Mouse (Mus musculus): ENCODE results near the gene Slc38a4. TPM values are rescaled to one million over a fixed set of nuclear protein-coding genes. Genes with fewer than 3 reads are reported as not detected.
A peak's percentile ranks its signal among the peaks of the same experiment; 100 is the strongest.

Gene Slc38a4
- polyA plus RNA-seq, 2 experiments = 80.0 to 118 TPM

DNA sequence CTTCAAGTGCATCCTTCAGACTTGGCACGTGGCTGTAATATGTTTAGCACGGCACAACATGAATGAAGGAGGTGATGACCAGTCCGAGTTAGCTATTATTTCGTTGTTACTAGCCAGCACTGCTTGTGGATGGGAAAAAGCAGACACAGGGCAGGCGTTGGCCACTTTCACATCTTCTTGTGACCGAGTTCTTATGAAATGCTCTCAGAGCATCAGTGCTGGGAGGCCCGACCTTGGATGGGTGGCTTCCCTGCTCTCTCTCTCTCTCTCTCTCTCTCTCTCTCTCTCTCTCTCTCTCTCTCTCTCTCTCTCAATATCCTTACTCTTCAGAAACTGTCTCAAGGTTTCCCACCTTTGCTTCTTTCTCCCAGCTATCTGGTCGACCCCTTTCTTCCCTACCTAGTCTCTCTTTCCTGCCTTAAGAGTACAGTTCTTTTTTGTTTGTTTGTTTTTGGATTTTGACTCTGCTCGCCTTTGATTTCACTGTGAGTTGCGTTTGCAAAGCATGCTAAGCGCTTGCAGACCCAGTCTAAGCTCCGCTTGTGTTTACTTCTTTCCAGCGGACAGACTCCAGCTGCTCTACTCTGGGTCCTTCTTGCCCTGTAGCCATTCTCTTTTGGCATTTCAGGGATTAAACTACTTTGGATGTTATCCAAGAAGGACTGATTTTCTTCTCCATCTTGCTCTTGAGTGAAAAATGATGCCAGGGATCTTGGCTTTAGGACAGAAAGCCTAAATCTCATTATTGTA is 72.0 kb downstream of the Slc38a4 start:
- WGBS = 86% methylated on average over 13 of the region's 13 CpGs
- no peaks in the 10 kb centered on the region for H3K9me3 ChIP-seq (ENCODE audit: control insufficient read depth, low read length)
- no peak overlapping the region for H3K4me3 ChIP-seq (replicated peaks; ENCODE audit: low read length)
- ATAC-seq (ENCODE audit: low FRiP score, low read depth) = no peak
- peak; percentile 42 for DNase-seq (ENCODE audit: low spot score)
- TF ChIP-seq POLR2A (IDR thresholded peaks at IDR 0.05; ENCODE audit: borderline replicate concordance, extremely low read depth, insufficient read depth, insufficient read length) = no peak
- no peak overlapping the region for H3K4me2 ChIP-seq (replicated peaks; ENCODE audit: low read depth, low read length, severe bottlenecking)
- H3K4me1 ChIP-seq (ENCODE audit: control insufficient read depth, insufficient read depth, low read length) = no peaks in the 10 kb centered on the region
- no peaks in the 10 kb centered on the region for H3K36me3 ChIP-seq (ENCODE audit: control insufficient read depth, insufficient read depth, low read length)
- H3K27ac ChIP-seq (replicated peaks; ENCODE audit: low read depth, low read length) = no peak overlapping the region
- no peak overlapping the region for H3K9ac ChIP-seq (ENCODE audit: low read depth, low read length, severe bottlenecking)
- no peaks in the 10 kb centered on the region for H3K27me3 ChIP-seq (ENCODE audit: control insufficient read depth, insufficient read depth, low read length)

DNA sequence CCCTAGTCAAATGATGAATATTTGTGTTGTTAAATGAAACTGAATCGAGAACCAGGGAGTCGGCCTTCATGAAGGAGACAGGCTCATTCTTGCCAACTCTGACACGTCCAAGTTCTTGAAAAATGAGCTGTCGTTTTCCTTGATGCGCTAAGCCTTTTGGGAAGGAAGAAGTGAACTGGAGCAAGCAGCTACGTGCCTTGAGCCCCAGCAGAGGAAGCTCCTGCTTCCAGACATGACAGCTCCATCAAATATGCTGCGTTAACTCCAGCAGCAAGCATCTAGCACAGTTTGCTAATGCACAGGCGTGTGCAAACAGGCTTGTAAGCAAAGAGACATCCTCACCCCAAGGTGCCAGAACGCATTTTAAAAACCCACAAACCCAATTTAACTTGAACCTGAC is 80.6 kb downstream of the Slc38a4 start:
- H3K9ac ChIP-seq (ENCODE audit: low read depth, low read length, severe bottlenecking) = no peak overlapping the region
- TF ChIP-seq POLR2A (IDR thresholded peaks at IDR 0.05; ENCODE audit: borderline replicate concordance, extremely low read depth, insufficient read depth, insufficient read length) = no peak
- DNase-seq (ENCODE audit: low spot score) = peak; percentile 45

DNA sequence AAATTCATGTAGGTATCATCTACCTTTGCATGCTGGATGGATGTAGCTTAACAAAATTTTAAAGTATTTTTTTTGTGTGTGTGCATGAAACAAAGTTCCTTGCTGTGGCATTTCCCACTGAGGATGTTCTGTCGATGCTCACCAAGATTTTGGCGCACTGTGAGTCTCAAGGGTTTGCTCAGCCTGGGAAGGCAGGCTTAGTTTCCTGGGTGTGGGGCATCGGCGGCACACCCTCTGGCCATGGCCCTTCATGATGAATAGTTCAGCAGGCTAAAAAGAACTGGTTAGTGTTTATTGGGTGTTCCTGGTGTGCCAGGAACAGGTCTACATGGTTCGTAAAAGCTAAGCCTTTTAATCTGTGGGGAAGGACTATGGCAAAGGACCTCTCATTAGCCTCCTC is 81.6 kb downstream of the Slc38a4 start:
- Histone ChIP-seq H3K4me3 (replicated peaks; ENCODE audit: low read length) (no peak overlapping the region), H3K4me1 (ENCODE audit: control insufficient read depth, insufficient read depth, low read length) (no peaks in the 10 kb centered on the region), H3K4me2 (replicated peaks; ENCODE audit: low read depth, low read length, severe bottlenecking) (no peak overlapping the region), H3K9me3 (ENCODE audit: control insufficient read depth, low read length) (no peaks in the 10 kb centered on the region), H3K27me3 (ENCODE audit: control insufficient read depth, insufficient read depth, low read length) (no peaks in the 10 kb centered on the region), H3K27ac (replicated peaks; ENCODE audit: low read depth, low read length) (no peak overlapping the region), H3K9ac (ENCODE audit: low read depth, low read length, severe bottlenecking) (no peak overlapping the region), H3K36me3 (ENCODE audit: control insufficient read depth, insufficient read depth, low read length) (no peaks in the 10 kb centered on the region)
- DNase-seq (ENCODE audit: low spot score) (no peak), ATAC-seq (ENCODE audit: low FRiP score, low read depth) (no peak)
- 67% methylated on average over 5 of the region's 5 CpGs for WGBS
- no peak for TF ChIP-seq POLR2A (IDR thresholded peaks at IDR 0.05; ENCODE audit: borderline replicate concordance, extremely low read depth, insufficient read depth, insufficient read length)

More for the DNA sequence above, 80.6 kb downstream of the Slc38a4 start:
- H3K4me3 ChIP-seq (replicated peaks; ENCODE audit: low read length) = no peak overlapping the region
- H3K4me2 ChIP-seq (replicated peaks; ENCODE audit: low read depth, low read length, severe bottlenecking) = no peak overlapping the region
- H3K4me1 ChIP-seq (ENCODE audit: control insufficient read depth, insufficient read depth, low read length) = no peaks in the 10 kb centered on the region
- no peaks in the 10 kb centered on the region for H3K27me3 ChIP-seq (ENCODE audit: control insufficient read depth, insufficient read depth, low read length)
- no peaks in the 10 kb centered on the region for H3K9me3 ChIP-seq (ENCODE audit: control insufficient read depth, low read length)
- H3K36me3 ChIP-seq (ENCODE audit: control insufficient read depth, insufficient read depth, low read length) = no peaks in the 10 kb centered on the region
- ATAC-seq (ENCODE audit: low FRiP score, low read depth) = no peak
- H3K27ac ChIP-seq (replicated peaks; ENCODE audit: low read depth, low read length) = no peak overlapping the region
- 56% methylated on average over 9 of the region's 9 CpGs for WGBS

DNA sequence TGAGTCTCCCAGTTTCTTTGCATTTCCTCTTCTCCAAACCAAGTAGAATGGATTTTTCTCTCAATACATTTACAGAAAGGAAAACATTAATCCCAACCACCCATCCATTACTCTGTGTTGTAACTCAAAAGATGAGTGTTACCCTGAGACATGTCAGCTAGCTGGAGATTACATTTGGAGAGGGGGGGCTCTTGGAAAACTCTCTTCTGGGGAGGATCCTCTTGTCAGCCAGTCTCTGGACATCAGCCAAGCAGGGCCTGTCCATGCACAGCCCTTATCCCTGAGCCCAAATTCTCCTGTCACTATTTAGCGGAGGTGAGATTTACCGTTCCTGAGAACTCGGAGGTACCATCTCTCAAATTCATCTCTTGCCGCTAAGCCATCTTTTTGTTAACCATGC is 82.4 kb downstream of the Slc38a4 start:
- WGBS = 77% methylated on average over 4 of the region's 4 CpGs
- TF ChIP-seq POLR2A (IDR thresholded peaks at IDR 0.05; ENCODE audit: borderline replicate concordance, extremely low read depth, insufficient read depth, insufficient read length) = no peak
- Histone ChIP-seq H3K4me3 (replicated peaks; ENCODE audit: low read length) (no peak overlapping the region), H3K4me2 (replicated peaks; ENCODE audit: low read depth, low read length, severe bottlenecking) (no peak overlapping the region), H3K27me3 (ENCODE audit: control insufficient read depth, insufficient read depth, low read length) (no peaks in the 10 kb centered on the region), H3K9me3 (ENCODE audit: control insufficient read depth, low read length) (no peaks in the 10 kb centered on the region), H3K9ac (ENCODE audit: low read depth, low read length, severe bottlenecking) (no peak overlapping the region), H3K27ac (replicated peaks; ENCODE audit: low read depth, low read length) (no peak overlapping the region), H3K4me1 (ENCODE audit: control insufficient read depth, insufficient read depth, low read length) (no peaks in the 10 kb centered on the region), H3K36me3 (ENCODE audit: control insufficient read depth, insufficient read depth, low read length) (no peaks in the 10 kb centered on the region)
- no peak for DNase-seq (ENCODE audit: low spot score)
- ATAC-seq (ENCODE audit: low FRiP score, low read depth) = no peak

DNA sequence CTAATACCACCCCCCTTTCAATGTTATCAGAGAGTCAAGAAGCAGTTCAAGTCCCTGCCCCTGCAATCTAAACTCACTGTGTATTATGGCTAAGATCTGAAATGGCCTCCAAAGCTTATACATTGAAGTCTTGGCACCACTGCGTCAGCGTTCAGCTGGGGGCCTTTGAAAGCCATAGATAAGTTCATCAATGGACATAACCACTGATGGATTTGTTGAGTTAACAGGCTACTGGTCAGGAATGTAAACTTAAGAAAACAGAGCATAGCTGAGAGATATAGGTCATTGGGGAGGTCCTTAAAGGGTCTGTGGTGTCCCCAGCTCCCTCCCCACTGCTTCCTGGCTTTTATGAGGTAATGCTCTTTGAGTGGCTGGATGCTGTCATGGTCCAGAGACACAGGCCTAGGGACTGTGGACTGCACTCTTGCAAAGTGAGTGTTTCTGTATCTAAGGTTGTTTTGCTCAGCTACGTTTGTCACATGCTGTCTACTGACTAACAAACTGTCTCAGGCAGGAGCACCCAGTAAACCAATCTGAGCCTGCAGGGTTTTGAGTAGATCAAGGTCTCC is 83.0 kb downstream of the Slc38a4 start:
- H3K9ac ChIP-seq (ENCODE audit: low read depth, low read length, severe bottlenecking) = no peak overlapping the region
- H3K9me3 ChIP-seq (ENCODE audit: control insufficient read depth, low read length) = no peaks in the 10 kb centered on the region
- no peak for TF ChIP-seq POLR2A (IDR thresholded peaks at IDR 0.05; ENCODE audit: borderline replicate concordance, extremely low read depth, insufficient read depth, insufficient read length)
- no peak overlapping the region for H3K27ac ChIP-seq (replicated peaks; ENCODE audit: low read depth, low read length)
- H3K27me3 ChIP-seq (ENCODE audit: control insufficient read depth, insufficient read depth, low read length) = no peaks in the 10 kb centered on the region
- H3K4me3 ChIP-seq (replicated peaks; ENCODE audit: low read length) = no peak overlapping the region
- H3K36me3 ChIP-seq (ENCODE audit: control insufficient read depth, insufficient read depth, low read length) = no peaks in the 10 kb centered on the region
- no peak overlapping the region for H3K4me2 ChIP-seq (replicated peaks; ENCODE audit: low read depth, low read length, severe bottlenecking)
- no peak for ATAC-seq (ENCODE audit: low FRiP score, low read depth)
- WGBS = 84% methylated on average over 3 of the region's 3 CpGs
- no peak for DNase-seq (ENCODE audit: low spot score)
- H3K4me1 ChIP-seq (ENCODE audit: control insufficient read depth, insufficient read depth, low read length) = no peaks in the 10 kb centered on the region
